Mouse (Mus musculus) kidney, postnatal 14 days (tissue): ENCODE measurements around the gene Ano10.

Experiments
- DNase-seq: peaks from one replicate; pipeline ENCODE4 v3.0.0; 2022; ENCODE audit warnings: mixed read lengths

Gene Ano10

DNA sequence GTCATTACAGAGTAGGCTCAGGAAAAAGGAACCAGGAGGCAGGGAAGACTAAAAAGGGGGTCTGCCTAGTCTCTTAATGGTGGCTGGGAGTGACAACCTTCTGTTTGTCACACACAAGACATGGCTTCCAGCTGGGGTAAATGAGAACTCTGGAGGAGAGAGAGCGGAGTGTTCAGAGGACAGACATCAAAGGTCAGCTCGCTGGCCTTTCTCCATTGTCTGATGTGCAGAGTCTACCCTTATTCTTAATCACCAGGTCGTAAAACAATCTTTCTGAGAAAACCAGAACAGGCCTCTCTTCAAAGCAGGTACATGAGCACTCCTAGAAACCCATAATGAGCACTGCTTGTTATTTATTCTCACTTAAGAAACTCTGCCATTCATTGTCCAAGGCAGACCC lies 5.8 kb downstream of the Ano10 start:
- DNase-seq: no peak

DNA sequence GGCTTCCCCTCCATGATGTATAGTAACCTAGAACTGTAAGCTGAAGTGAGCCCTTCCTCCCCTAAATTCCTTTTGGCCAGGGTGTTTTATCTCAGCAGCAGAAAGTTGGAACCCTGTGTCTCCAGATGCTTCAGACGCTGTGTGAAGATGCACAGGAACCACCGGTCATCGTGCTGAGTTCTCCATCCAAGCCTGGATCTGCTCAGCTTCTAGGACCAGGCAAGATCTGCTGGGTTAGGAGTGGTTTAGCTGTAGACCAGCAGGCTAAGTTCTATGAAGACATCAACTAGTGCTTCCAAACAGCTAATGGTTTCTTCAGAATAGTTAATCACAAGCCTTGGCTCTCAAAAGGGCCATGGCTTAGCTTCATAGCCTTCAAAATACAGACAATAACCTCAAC lies 6.7 kb downstream of the Ano10 start:
- DNase-seq: no peak

DNA sequence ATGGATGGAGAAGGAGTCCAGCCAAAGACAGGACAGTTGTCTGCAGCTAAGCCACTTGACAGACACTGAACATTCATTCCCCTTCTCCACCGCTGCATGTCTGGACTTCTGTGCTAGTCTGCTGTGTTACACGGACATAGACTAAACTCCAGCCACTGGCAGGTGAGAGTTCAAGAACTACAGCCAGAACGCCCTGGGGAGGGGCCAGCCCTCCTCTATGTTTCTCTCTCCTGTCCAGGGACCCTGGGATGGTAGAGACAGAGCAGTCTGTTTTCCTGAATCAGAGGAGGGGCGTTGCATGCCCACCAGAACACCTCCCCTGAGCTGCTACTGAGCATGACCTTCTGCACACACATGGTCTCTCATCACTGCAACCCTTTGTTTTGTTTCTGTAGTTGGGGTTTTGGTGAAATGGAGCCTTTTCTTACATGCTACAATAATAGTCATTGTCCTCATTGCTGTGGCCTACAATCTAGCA lies 8.4 kb downstream of the Ano10 start:
- DNase-seq: peak; percentile 10

DNA sequence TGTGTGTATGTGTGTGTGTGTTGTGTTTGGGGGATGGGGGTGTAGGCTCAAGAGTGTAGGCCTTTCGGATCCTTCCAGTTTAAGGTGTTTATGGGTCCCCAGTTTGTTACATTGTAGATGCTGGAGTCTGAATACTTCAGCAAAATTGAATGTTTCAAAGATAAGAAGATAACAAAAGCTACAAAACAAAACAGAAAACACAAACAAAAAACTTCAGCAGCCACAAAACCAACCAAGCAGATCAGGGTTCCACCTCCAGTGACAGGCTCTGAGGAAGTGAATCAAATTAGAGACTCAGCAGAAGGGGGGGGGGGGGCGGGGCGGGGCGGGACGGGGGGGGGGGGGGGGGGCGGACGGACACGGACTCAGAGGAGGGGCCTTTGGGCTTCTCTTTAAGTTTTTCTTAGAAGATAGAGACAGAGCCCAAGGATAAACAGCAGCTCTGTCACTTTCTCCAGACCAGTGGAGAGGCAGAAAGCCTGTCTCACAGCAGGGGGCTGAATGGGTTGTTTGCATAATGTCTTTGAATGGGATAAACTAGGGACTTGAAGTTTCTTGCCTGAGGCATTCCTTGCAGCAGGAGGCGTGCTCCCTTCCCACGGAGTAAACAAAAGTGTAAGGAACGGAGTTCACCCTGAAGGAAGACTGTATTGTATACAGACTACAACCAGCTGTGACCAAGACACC lies 8.9 kb downstream of the Ano10 start:
- DNase-seq: peak; percentile 37

DNA sequence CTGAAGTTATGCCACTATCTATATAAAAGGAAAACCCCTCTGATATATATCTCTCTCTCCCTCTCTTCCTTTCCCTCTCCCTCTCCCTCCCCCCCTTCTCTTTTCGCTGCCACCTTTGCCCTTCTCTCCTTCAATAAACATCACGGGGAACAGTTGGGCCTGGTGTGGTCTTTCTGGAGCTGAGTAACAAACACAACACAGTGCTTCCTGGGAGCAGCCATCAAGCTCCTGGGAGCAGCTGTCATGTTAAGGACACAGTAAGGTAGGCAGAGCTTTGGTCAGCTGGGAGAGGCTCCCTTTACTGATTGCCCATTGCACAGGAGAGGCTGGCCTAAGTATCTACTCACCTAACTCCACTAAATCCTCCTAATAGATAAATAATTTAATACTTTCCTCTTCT lies 9.5 kb downstream of the Ano10 start:
- no peak for DNase-seq

DNA sequence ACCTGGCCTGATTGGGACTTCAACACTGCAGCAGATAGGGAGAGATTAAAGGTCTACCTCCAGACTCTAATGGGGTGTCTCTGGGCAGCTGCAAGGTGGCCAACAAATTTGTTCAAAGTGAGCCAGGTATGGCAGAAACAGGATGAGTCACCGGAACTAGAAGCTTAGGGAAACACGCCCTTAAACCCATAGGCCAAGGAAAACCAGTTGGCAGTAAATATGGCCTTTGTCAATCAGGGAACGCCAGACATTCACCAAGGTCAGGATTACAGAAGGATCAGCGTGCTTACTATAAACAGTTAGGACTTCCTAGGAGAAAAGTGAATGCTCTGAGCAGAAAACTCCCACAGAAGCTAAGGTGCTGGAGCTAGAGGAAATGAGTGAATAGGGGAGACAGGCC lies 13.2 kb downstream of the Ano10 start:
- DNase-seq: no peak

DNA sequence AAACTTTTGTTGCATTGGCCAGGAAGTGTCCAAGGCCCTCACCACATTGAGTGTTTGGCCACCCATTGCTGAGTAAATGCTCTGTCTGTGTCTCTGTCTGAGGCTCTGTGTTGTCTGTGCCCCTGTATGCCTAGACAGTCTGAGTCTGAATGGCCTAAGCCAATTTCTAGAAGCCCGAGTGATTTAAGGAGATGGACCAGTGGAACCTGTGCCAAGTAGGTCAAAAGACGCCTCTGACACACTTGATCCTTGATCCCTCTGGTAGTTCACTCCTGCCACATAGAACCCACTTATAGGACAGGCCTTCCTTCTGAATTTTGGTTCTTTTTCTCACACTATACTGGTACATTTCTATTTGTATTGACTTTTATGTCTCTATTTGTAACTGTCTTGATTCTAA lies 17.6 kb downstream of the Ano10 start:
- peak; percentile 40 for DNase-seq

DNA sequence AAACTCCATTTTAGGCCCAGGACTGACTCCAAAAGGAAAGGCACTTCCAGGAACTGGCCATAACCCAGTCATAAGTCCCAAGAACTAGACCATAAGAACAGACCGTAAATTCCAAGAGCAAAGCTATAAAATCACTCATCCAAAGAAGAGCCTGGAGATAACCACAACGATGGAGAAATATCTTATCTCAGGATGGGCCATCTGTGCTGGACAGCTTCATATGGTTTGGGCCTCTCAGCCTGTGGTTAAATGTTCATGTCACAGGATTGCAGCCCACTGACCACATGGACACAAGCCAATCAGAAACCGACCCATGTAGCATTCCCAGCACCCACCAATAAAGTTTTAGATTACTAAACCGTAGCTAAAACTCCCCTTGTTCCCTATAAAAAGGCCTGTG lies 18.1 kb downstream of the Ano10 start:
- no peak for DNase-seq

DNA sequence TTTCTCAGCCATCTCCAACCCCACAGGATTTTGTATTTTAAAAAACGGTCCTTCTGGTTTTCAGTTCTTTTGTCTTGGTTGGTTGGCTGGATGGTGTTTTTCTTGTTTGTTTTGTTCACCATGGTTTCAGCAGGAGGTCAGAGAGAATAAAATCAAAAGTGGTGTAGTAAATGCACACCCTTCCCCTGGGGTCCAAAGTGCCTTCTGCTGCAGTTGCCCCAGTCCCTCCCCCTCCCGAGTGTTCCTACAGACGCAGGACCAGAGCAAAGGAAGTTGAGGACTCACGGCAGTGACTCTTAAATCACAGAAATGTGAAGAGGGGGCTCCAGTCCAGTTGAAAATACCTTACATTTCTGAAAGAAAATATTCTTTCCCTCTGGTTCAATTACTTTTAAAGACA lies 19.9 kb downstream of the Ano10 start:
- peak; percentile 43 for DNase-seq

DNA sequence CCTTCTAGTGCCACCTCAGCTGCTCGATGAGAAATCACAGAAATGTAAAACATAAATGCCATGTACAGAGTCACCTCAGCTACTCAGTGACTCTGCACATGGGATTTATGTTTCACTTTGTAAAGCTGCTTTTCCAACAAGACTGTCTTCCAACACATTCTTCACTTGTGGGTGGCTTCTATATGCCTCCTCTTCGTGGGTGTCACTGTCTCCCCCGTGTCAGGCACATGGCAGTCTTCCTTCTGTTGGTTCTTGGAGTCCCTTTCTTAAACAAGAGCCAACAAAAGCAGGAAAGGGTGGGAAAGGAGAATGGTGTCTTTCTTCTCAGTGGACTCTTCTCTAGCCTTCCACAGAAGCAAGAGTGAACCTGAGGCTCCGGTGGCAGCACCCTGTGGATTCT lies 20.3 kb downstream of the Ano10 start:
- no peak for DNase-seq

DNA sequence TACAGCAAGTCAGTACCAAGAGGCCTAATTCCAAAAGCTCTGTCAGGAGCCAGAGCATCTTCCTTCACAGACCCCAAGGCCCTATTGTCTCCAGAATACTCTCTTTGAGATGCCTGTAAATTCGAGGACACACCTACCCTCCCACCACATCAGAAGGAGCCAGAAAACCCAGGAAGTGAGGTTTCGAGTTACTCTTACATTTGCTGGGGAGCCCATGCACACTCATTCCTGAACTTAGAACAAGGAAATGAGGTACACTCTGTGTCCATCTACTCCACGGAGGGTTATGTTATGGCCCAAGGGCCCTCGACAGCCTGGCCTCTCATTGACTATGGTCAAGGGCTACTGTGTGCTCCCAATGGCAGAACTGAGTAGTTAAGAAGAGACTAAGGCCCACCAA lies 22.4 kb downstream of the Ano10 start:
- DNase-seq: no peak

DNA sequence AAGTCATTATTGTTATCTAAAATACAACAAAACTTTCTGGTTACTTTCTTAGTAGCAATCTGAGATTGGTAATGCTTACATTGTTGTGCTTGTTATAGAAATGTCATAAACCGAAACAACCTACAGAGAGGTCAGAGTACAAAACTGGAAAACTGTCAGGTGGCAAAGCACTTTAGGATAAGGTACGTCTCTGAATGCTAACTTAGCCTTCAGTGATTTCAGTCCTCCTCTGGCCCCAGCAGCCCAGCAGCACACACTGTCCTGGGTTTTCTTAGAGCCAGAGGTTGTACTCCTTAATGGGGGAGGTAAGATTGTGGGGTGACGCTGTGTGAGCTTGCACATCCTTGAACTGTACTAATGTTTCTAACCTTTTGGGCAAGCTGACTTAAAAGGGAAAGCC lies 22.9 kb downstream of the Ano10 start:
- no peak for DNase-seq

DNA sequence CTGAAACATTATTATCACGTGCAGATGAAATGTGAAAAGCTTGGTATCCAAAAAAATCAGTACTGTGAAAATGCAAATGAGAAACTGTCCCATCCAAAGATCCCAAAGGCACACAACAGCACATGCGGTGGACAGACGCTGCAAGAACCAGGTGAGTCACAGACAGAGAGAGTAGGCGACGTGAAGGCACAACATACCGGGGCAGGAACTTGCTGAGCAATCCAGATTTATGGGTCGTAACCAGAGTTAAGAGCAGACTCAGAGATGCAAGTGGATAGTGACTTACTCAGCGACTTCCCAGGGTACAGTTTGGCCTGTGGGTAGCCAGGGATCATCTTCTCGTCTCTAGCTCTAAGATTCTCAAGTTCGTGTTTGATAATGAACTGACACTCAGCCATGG lies 23.3 kb downstream of the Ano10 start:
- no peak for DNase-seq

DNA sequence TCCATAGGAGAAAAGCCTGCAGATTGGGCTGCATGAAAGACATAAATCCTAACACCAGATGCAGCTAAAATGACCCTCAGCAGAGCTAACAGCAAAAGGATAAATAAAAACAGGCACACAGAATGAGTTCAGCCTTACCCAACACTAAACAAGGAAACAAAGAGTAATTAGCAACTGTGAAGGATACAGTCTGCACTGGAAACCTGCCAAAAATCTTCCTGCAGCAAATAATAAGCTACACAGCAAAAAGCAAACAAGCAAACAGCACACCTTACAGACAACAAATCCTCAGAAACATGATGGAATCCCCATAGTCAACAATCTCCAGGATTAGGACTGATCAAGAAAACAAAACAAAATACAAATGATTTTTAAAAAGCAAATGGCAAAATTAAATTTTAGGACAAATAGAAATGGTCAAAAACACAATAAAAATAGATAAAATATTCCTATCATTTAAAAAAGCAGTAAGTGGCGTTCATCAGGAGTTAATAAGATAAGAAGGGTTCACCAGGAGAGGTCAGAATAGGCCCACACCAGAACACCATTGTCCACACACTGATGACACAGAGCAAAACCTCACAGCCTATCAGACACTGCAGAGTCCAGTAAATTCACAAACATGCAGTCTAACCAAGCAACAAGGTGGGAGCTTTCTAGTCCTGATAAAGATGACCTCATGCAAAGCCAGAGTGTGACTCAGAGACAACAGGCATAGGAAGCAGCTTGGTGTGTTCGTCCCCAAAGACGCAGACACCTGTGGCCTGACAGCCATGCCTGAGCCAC lies 24.8 kb downstream of the Ano10 start:
- DNase-seq: no peak

DNA sequence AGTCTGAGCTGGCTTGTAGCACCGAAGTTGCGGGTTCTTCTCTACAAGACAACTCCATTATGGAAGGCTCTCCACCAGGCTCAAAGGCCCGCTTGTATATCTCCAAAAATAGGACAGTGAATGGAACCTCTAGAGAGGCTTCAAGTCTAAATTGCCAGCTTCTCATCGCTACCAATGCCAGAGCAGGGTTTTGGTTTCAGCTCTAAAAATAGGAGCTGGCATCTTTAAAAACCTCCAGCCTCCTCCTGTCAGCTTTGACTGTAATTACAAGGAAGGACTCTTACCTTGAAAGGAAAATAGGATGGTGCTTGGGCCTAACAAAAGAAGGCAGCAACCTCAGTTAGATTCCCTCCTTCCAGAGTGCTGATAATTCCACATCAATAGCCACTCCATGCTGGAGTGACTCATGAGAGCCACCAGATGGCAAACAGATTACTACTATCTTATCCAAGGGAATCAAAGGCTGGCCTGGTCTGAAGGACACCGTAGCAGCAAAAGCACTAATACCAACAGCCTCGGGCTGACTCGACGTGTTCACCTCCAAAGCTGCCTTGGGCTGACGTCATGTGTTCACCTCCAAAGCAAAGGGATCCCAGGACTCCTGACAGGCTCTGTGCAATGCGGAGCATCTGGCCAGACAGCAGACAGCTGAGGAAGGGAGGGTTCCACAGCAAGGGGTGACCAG lies 28.6 kb downstream of the Ano10 start:
- DNase-seq: no peak

DNA sequence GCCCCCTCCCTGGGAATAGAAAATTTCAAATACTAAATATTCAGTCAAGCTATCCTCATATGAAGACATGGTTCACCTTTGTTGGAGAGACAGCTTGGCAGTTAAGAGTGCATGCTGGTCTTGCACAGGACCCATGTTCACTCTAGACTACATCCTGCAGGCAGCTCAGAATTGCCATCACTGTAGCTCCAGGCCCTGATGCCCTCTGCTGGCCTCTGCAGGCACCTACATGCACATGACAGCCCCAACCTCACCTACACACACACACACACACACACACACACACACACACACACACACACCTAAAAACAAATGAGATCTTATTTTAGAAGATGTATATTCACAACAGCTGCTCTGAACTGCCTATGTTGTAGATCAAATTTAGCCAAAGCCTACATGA lies 31.1 kb downstream of the Ano10 start:
- no peak for DNase-seq

DNA sequence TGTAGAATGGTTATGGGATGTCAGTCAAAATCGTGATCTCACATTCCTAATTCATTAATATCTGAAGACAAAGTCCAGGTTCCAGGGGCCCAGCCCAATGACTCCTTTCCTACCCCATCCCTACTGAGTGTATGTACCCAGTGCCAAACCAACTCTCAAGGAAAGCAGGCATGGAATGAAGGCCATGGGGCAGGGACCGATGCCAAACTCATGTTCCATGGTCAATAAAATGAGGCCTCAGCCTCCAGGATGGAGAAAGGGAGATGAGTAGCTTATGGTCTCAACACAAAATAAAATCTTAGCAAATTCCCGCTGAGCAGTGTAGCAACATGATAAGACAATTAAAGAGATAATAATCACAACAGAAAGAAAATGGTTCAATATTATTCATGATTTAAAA lies 39.8 kb downstream of the Ano10 start:
- DNase-seq: no peak

DNA sequence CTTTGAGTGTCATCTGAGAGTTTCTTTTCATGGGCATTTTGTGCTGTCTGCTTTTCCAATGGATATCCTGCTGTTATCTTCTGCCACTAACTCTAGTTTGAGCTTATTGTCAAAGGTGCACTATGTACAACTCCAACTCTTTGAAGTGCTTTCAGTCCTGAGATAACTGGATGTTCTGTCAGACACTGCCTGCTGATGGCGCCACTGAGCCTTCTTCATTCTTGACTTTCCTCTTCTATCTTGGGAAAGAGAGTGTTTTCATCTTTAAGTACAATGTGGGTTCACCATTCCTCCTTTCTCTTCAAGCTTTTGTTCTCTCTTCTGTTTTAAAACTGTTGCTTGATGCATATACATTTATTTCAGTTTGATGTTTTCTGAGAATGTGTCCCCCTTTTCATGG lies 42.1 kb downstream of the Ano10 start:
- no peak for DNase-seq

DNA sequence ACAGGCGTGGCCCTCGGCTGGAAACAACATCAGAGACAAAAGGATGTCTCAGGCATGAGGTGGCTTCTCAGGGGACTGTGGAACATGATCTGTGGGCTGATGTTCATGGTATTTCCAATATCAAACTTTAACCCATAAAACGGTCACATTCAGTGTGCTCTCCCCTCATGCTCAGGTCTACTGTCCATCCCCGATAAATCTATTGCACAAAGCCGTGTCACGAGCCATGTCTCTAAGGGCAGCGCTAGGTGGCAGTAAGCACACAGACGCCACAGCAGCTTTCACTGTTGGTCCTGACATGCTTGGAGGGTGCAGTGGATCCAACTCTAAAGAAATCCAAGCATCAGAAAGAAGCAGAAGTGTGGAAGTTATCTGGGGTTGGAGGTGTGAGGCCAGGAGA lies 46.1 kb downstream of the Ano10 start:
- DNase-seq: peak; percentile 68

DNA sequence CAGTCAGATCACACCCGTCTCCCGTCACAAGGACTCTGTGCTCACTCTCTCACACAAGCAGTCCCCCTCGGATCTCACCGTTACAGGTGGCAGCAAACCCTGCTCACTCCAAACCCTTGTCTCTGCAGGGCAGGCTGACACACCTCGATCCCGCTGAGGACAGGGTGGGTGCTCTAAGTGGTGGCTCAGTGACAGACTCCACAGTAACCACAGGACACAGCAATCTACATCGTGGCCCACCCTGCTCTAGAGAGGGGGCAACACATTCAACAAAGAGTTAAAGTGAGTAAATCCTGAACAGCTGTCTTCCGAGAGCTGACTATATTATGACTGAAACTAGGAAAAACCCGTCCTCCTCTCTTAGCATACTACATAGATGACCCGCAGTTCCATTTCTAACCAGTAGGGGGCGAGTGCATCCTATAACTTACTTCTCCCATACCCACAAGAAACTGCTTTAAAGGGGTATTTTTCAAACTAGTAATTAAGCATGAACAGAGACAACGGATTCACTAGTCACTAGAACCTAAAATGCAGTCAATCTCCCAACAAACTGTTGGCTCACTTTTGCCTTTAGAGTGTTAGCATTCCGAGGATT lies 46.7 kb downstream of the Ano10 start:
- DNase-seq: peak; percentile 83

DNA sequence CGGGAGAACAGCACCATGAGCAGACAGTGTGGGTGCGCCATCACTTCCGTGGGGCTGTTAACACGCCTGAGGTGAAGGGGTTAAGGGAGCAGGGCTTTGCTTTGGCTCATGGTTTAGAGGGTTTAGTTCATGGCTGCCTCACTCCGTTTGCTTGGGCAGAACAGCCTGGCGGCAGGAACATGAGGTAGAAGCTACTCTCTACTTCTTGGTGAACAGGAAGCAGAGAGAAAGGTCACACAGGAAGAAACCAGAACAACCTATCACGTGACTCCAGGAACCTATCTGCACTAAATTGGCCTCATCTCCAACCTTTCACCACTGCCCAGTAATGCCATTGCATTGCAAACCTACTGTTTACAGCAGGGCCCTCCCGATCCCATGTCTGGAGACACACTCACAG lies 48.3 kb downstream of the Ano10 start:
- DNase-seq: no peak

DNA sequence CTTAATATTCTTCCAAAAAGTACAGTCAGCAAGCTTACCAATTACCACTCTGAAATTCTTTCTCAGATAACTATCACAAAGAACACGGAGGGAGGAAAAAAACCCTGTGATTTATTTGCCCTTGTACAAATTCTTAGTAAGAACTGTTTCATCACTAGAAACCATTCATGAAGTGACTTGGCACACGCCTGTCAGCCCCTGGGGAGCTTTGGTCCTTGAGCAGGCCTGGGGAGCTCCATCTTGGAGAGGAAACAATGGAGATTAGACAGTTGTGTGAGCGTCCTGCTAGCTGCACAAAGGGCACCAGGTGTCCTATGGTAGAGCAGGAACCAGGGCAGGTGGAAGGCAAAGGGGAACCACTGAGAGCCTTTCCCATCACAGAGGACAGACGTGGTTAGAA lies 48.8 kb downstream of the Ano10 start:
- DNase-seq: no peak

DNA sequence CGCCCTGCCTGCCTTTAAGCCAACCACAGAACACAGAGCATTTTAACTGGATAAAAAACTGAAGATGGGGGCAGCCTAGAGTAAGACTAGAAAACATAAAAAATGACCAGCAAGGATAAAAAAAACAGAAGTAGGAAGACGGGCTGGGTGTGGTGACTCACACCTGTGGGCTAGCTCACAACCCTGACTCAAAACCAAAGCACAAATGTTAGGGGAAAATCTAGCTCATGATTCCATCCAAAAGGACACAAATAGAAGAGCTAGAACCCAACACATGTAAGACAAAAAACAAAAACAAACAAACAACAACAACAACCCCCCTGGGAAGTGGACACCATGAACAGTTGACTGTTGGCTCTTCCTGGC lies 49.4 kb downstream of the Ano10 start:
- no peak for DNase-seq
